Mouse (Mus musculus) CH12.LX (cell line): ENCODE results near the gene H1foo. TPM values are rescaled to one million over a fixed set of nuclear protein-coding genes. Genes with fewer than 3 reads are reported as not detected.

Experiments used
- DNase-seq: peaks from one replicate; pipeline ENCODE4 v3.0.0-alpha.2; 2013; ENCODE audit errors: extremely low read depth
- H3K27ac ChIP-seq: 2 replicates; pipeline ENCODE4 v1.5.1; 2012; ENCODE audit warnings: low read depth, mild to moderate bottlenecking, control low read depth, moderate library complexity; ENCODE audit not compliant: insufficient read depth
- H3K27me3 ChIP-seq: replicated peaks from 2 replicates; pipeline ENCODE3; 2012; ENCODE audit warnings: inconsistent platforms
- H3K36me3 ChIP-seq, 2 experiments: replicated peaks in 1 of 2; 2 replicates each; pipeline versions ENCODE3 to v1.6.1; 2012; ENCODE audit warnings: inconsistent platforms in 1 of 2, low read length in 1 of 2, mild to moderate bottlenecking in 1 of 2, mixed read lengths in 1 of 2, moderate library complexity in 1 of 2; ENCODE audit not compliant: control insufficient read depth in 1 of 2, insufficient read depth in 1 of 2
- H3K4me1 ChIP-seq, 2 experiments: 2 replicates each; pipeline ENCODE4 v1.6.1; 2012; ENCODE audit warnings: inconsistent platforms in 1 of 2, moderate library complexity in 1 of 2; ENCODE audit not compliant: insufficient read depth in 2 of 2, control insufficient read depth in 1 of 2
- H3K4me2 ChIP-seq: 2 replicates; pipeline ENCODE4 v1.6.1; 2012; ENCODE audit warnings: low read depth, mild to moderate bottlenecking, control low read depth; ENCODE audit not compliant: poor library complexity, insufficient read depth, severe bottlenecking
- H3K4me3 ChIP-seq, 3 experiments: fragments of 150-350 bp in 1 of 3; sonication (generic) in 1 of 3; replicated peaks in 1 of 3; 2 replicates each; pipeline versions ENCODE3 to v1.5.1; 2011 to 2012; ENCODE audit warnings: low read depth in 2 of 3, low read length in 2 of 3, mild to moderate bottlenecking in 2 of 3, moderate library complexity in 2 of 3, control low read depth in 1 of 3, improper control_type of control experiment in 1 of 3, inconsistent platforms in 1 of 3, mixed read lengths in 1 of 3; ENCODE audit not compliant: poor library complexity in 1 of 3
- H3K79me2 ChIP-seq: replicated peaks from 2 replicates; pipeline ENCODE4 v1.6.1; 2012; ENCODE audit warnings: mild to moderate bottlenecking, moderate library complexity; ENCODE audit not compliant: control insufficient read depth, poor library complexity, insufficient read depth, severe bottlenecking; ENCODE audit errors: extremely low read depth
- H3K9ac ChIP-seq: 2 replicates; pipeline ENCODE4 v1.6.1; 2012; ENCODE audit warnings: low read depth, mild to moderate bottlenecking, control low read depth, moderate library complexity; ENCODE audit not compliant: insufficient read depth
- H3K9me3 ChIP-seq: replicated peaks from 2 replicates; pipeline ENCODE3; 2012; ENCODE audit warnings: low read length, inconsistent platforms, mixed read lengths
- BHLHE40 ChIP-seq: IDR thresholded peaks from 2 replicates; pipeline ENCODE4 v1.6.1; 2011; ENCODE audit warnings: mild to moderate bottlenecking, low read depth, low read length, improper control_type of control experiment
- CHD1 ChIP-seq: IDR thresholded peaks from 2 replicates; pipeline ENCODE4 v1.6.1; 2012; ENCODE audit warnings: low read depth, low read length, improper control_type of control experiment, inconsistent platforms
- CHD2 ChIP-seq: IDR thresholded peaks from 2 replicates; pipeline ENCODE4 v1.6.1; 2011; ENCODE audit warnings: low read length, improper control_type of control experiment
- CTCF ChIP-seq, 2 experiments: IDR thresholded peaks in 1 of 2; conservative IDR thresholded peaks in 1 of 2; 2 replicates each; pipeline ENCODE4 v1.5.1; 2011 to 2012; ENCODE audit warnings: low read depth in 2 of 2, low read length in 2 of 2, improper control_type of control experiment in 1 of 2, inconsistent platforms in 1 of 2, mild to moderate bottlenecking in 1 of 2, moderate library complexity in 1 of 2
- ELF1 ChIP-seq: IDR thresholded peaks from 2 replicates; pipeline ENCODE4 v1.6.1; 2014; ENCODE audit warnings: low read depth, mild to moderate bottlenecking, inconsistent platforms, low read length, improper control_type of control experiment
- EP300 ChIP-seq: IDR thresholded peaks from 2 replicates; pipeline ENCODE4 v1.6.1; 2011; ENCODE audit warnings: low read length, improper control_type of control experiment
- ETS1 ChIP-seq: conservative IDR thresholded peaks from 2 replicates; pipeline ENCODE4 v1.6.1; 2012; ENCODE audit warnings: low read depth, mild to moderate bottlenecking, inconsistent platforms, low read length, improper control_type of control experiment, moderate library complexity
- HCFC1 ChIP-seq: IDR thresholded peaks from 2 replicates; pipeline ENCODE4 v1.6.1; 2012; ENCODE audit warnings: low read depth, mild to moderate bottlenecking, inconsistent platforms, low read length, improper control_type of control experiment
- IRF4 ChIP-seq: IDR thresholded peaks from 2 replicates; pipeline ENCODE4 v1.6.1; 2014; ENCODE audit warnings: low read depth, mild to moderate bottlenecking, inconsistent platforms, low read length, improper control_type of control experiment
- JUN ChIP-seq: IDR thresholded peaks from 2 replicates; pipeline ENCODE4 v1.6.1; 2011; ENCODE audit warnings: low read depth, mild to moderate bottlenecking, low read length, improper control_type of control experiment, moderate library complexity; ENCODE audit not compliant: insufficient read depth
- JUND ChIP-seq: conservative IDR thresholded peaks from 2 replicates; pipeline ENCODE4 v1.6.1; 2011; ENCODE audit warnings: low read depth, low read length, improper control_type of control experiment
- KAT2A ChIP-seq: IDR thresholded peaks from 2 replicates; pipeline ENCODE4 v1.6.1; 2012; ENCODE audit warnings: low read length, improper control_type of control experiment, inconsistent platforms; ENCODE audit not compliant: insufficient replicate concordance
- MAFK ChIP-seq: IDR thresholded peaks from 2 replicates; pipeline ENCODE4 v1.6.1; 2011; ENCODE audit warnings: low read length, improper control_type of control experiment; ENCODE audit not compliant: insufficient replicate concordance
- MAX ChIP-seq: IDR thresholded peaks from 2 replicates; pipeline ENCODE4 v1.6.1; 2011; ENCODE audit warnings: low read length, improper control_type of control experiment
- MAZ ChIP-seq: IDR thresholded peaks from 2 replicates; pipeline ENCODE4 v1.6.1; 2012; ENCODE audit warnings: low read depth, mild to moderate bottlenecking, inconsistent platforms, low read length, improper control_type of control experiment, moderate library complexity
- MEF2A ChIP-seq: IDR thresholded peaks from 2 replicates; pipeline ENCODE4 v1.6.1; 2014; ENCODE audit warnings: low read depth, mild to moderate bottlenecking, inconsistent platforms, low read length, improper control_type of control experiment, borderline replicate concordance
- MXI1 ChIP-seq: IDR thresholded peaks from 2 replicates; pipeline ENCODE4 v1.6.1; 2011; ENCODE audit warnings: mild to moderate bottlenecking, low read depth, low read length, improper control_type of control experiment
- MYC ChIP-seq: IDR thresholded peaks from 2 replicates; pipeline ENCODE4 v1.6.1; 2011; ENCODE audit warnings: low read depth, mild to moderate bottlenecking, improper control_type of control experiment, low read length
- NELFE ChIP-seq: IDR thresholded peaks from 2 replicates; pipeline ENCODE4 v1.6.1; 2011; ENCODE audit warnings: low read depth, low read length, improper control_type of control experiment
- PAX5 ChIP-seq: IDR thresholded peaks from 2 replicates; pipeline ENCODE4 v1.6.1; 2012; ENCODE audit warnings: low read length, inconsistent platforms, mixed read lengths
- POLR2A ChIP-seq: IDR thresholded peaks from 2 replicates; pipeline ENCODE4 v1.6.1; 2011; ENCODE audit warnings: low read depth, mild to moderate bottlenecking, improper control_type of control experiment, low read length
- POLR2AphosphoS2 ChIP-seq: IDR thresholded peaks from 2 replicates; pipeline ENCODE4 v1.6.1; 2011; ENCODE audit warnings: low read depth, low read length, improper control_type of control experiment
- RAD21 ChIP-seq: IDR thresholded peaks from 2 replicates; pipeline ENCODE4 v1.6.1; 2011; ENCODE audit warnings: low read depth, mild to moderate bottlenecking, low read length, improper control_type of control experiment, moderate library complexity
- SMC3 ChIP-seq: IDR thresholded peaks from 2 replicates; pipeline ENCODE4 v1.6.1; 2011; ENCODE audit warnings: low read depth, low read length, improper control_type of control experiment
- TBP ChIP-seq: conservative IDR thresholded peaks from 2 replicates; pipeline ENCODE4 v1.6.1; 2011; ENCODE audit warnings: low read depth, low read length, improper control_type of control experiment
- UBTF ChIP-seq: IDR thresholded peaks from 2 replicates; pipeline ENCODE4 v1.6.1; 2012; ENCODE audit warnings: low read depth, mild to moderate bottlenecking, inconsistent platforms, low read length, improper control_type of control experiment, moderate library complexity
- USF1 ChIP-seq: IDR thresholded peaks from 2 replicates; pipeline ENCODE4 v1.6.1; 2014; ENCODE audit warnings: low read depth, mild to moderate bottlenecking, inconsistent platforms, low read length, improper control_type of control experiment
- USF2 ChIP-seq: conservative IDR thresholded peaks from 2 replicates; pipeline ENCODE4 v1.6.1; 2011; ENCODE audit warnings: low read depth, low read length, improper control_type of control experiment
- ZC3H11A ChIP-seq: IDR thresholded peaks from 2 replicates; pipeline ENCODE4 v1.6.1; 2012; ENCODE audit warnings: low read depth, mild to moderate bottlenecking, inconsistent platforms, low read length, improper control_type of control experiment
- ZNF384 ChIP-seq: IDR thresholded peaks from 2 replicates; pipeline ENCODE4 v1.6.1; 2012; ENCODE audit warnings: low read depth, low read length, improper control_type of control experiment, inconsistent platforms
- dilution Hi-C: fragments of 300-500 bp; cut with MboI; formaldehyde crosslinking; loops from 2 replicates; pipeline ENCODE4 v1.14.3; 2020; ENCODE audit warnings: low sequenced_read_pairs; ENCODE audit not compliant: extremely low pct_unique_long_range_greater_than_20kb, extremely low pct_ligation_motif_present
- in situ Hi-C: fragments of 300-500 bp; cut with MboI; formaldehyde crosslinking; loops from 3 replicates; pipeline ENCODE4 v1.14.3; 2019; ENCODE audit warnings: low sequenced_read_pairs, low pct_ligation_motif_present, low pct_unique_long_range_greater_than_20kb, mixed read lengths
- polyA plus RNA-seq: library from polyadenylated mRNA; unstranded; fragments of >175 nt; gene quantifications from 2 replicates; pipeline ENCODE4 v1.2.1, GENCODE M21; 2012; ENCODE audit warnings: low read depth; ENCODE audit not compliant: insufficient read length
- total RNA-seq, 2 experiments: library from RNA; depleted of rRNA; stranded (reverse); fragments of 300-350 nt in 1 of 2; fragments of >200 nt in 1 of 2; gene quantifications; 2 replicates each; pipeline ENCODE4 v1.2.3; 2012 to 2014

The H1foo gene
- total and polyA plus RNA-seq, 3 experiments: 0.77 to 1.0 (median 0.89) TPM

- H3K4me3 ChIP-seq: no peak overlapping the region
- DNase-seq: no peak
- H3K79me2 ChIP-seq: no peaks in the 10 kb centered on the region
- H3K27me3 ChIP-seq: no peaks in the 10 kb centered on the region
- H3K4me2 ChIP-seq: no peak overlapping the region
- no peaks in the 10 kb centered on the region for H3K9me3 ChIP-seq
- peaks cover 7 to 20% of the 10 kb centered on the region in 2 experiments; a peak in 3 of 4 replicates for H3K4me1 ChIP-seq
- dilution Hi-C loops: no loop called here
- no peak for TF ChIP-seq MAFK
- TF ChIP-seq NELFE: no peak
- no peak for TF ChIP-seq CTCF (conservative IDR thresholded peaks at IDR 0.05 in 1 of 2, IDR thresholded peaks at IDR 0.05 in 1 of 2; ENCODE audit: low read depth in 2 of 2, low read length in 2 of 2)
- TF ChIP-seq JUN: no peak
- no peak for TF ChIP-seq ETS1
- TF ChIP-seq MYC: no peak
- TF ChIP-seq USF1: no peak
- TF ChIP-seq MAZ: no peak
- TF ChIP-seq TBP: no peak
- no peak for TF ChIP-seq MAX
- TF ChIP-seq ZC3H11A: no peak
- no peak for TF ChIP-seq HCFC1
- TF ChIP-seq IRF4: no peak
- TF ChIP-seq KAT2A: no peak
- TF ChIP-seq MXI1: no peak
- TF ChIP-seq BHLHE40: no peak
- TF ChIP-seq PAX5: no peak
- peaks cover 0 to 18% of the 10 kb centered on the region in 2 experiments for H3K36me3 ChIP-seq
- H3K9ac ChIP-seq: no peak overlapping the region
- no peak overlapping the region for H3K27ac ChIP-seq
- in situ Hi-C loops: no loop called here
Measured at GRCm38 (mm10) chr6:115926416-115926815, 18.3 kb upstream of the H1foo start.

DNA sequence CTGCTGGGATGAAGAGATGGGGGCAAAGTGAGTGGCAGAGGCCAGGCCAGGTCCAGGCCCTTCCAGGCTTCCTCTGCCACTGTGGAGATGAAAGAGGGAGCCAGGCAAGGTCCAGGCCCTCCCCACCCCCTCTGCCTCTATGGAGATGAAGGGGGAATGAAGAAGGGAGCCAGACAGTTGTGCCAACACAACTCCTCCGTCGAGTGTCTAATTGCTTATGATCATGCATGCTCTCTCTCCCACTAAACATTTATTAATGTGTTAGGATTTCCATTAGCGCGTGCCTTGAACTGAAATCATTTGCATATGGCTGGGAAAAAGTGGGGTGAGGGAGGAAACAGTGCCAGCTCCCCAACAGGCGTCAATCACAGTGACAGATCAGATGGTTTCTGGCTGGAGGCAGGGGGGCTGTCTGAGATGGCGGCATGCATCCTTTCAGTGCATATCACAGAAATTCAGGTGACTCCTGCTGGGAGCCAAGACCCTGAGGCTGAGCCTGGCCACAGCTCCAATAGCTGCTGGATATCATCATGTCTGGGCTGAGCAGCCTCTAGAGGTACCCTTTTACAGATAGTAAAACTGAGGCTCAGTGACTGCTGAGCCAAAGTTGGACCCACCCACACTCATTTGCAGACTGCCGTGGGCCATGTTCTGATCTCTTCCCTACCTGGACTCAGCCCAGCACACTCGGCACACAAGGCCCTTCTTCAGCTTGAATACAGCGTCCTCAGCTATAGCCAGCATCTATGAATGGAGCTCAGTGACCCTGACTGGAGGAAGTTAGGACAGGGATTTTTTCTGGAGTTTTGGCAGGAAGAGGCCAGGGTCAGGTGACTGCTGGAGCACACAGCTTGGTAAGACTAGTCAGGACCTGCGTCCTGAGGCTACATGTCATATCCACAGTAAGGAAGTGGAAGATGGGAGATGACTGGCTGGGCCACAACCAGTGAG is 17.2 kb upstream of the H1foo start:
- Histone ChIP-seq H3K4me2 (no peak overlapping the region), H3K9ac (no peak overlapping the region), H3K9me3 (no peaks in the 10 kb centered on the region), H3K36me3 (peaks cover 0 to 18% of the 10 kb centered on the region in 2 experiments), H3K79me2 (no peaks in the 10 kb centered on the region), H3K27me3 (no peaks in the 10 kb centered on the region), H3K27ac (no peak overlapping the region), H3K4me3 (no peak overlapping the region), H3K4me1 (peaks cover 7 to 20% of the 10 kb centered on the region in 2 experiments; a peak in 3 of 4 replicates)
- dilution Hi-C loops (no loop called here), in situ Hi-C loops (no loop called here)
- no peak for DNase-seq
- no peak for TF ChIP-seq PAX5
- TF ChIP-seq EP300: no peak
- TF ChIP-seq MXI1: no peak
- TF ChIP-seq POLR2AphosphoS2: no peak
- no peak for TF ChIP-seq BHLHE40
- no peak for TF ChIP-seq HCFC1
- no peak for TF ChIP-seq NELFE
- no peak for TF ChIP-seq ZNF384
- no peak for TF ChIP-seq SMC3
- no peak for TF ChIP-seq MEF2A
- TF ChIP-seq USF2: no peak
- no peak for TF ChIP-seq CHD1
- no peak for TF ChIP-seq UBTF
- TF ChIP-seq ETS1: no peak
- TF ChIP-seq MYC: no peak
- no peak for TF ChIP-seq CHD2
- no peak for TF ChIP-seq ELF1
- TF ChIP-seq JUND: no peak
- no peak for TF ChIP-seq POLR2A
- TF ChIP-seq RAD21: no peak
